Mouse (Mus musculus) spleen, postnatal 10 days (tissue): ENCODE measurements around the gene Aloxe3.
"Not testable (repeated sequence)": the region's sequence is repeated elsewhere in the genome, so short reads cannot be mapped to it uniquely, and the experiment has no call there.

ENCODE experiments used
- DNase-seq, 2 experiments: peaks; one replicate each; pipeline ENCODE4 v3.0.0; 2021 to 2022; ENCODE audit warnings: low spot score in 2 of 2

Aloxe3 gene

GRCm38 (mm10) chr11:69125852-69125918 is at the start of gene Aloxe3:
TSS of gene Aloxe3 (plus strand) at chr11:69125896.
- DNase-seq, result no peak

GRCm38 (mm10) chr11:69076572-69076971 is 49.1 kb upstream of the Aloxe3 start:
- no peak for DNase-seq

- DNase-seq, result no peak
Measured at GRCm38 (mm10) chr11:69077316-69077715, 48.4 kb upstream of the Aloxe3 start.

GRCm38 (mm10) chr11:69078041-69078440 is 47.7 kb upstream of the Aloxe3 start:
- DNase-seq, result no peak

GRCm38 (mm10) chr11:69078805-69079438 is 46.8 kb upstream of the Aloxe3 start:
- peak in 1 of 2 experiments; percentile 45 for DNase-seq

GRCm38 (mm10) chr11:69080102-69080854 is 45.4 kb upstream of the Aloxe3 start:
- DNase-seq, result no peak

GRCm38 (mm10) chr11:69080855-69081222 is 44.9 kb upstream of the Aloxe3 start:
- no peak for DNase-seq

- no peak for DNase-seq
Measured at GRCm38 (mm10) chr11:69081613-69082012, 44.1 kb upstream of the Aloxe3 start.

- no peak for DNase-seq
Measured at GRCm38 (mm10) chr11:69085608-69086007, 40.1 kb upstream of the Aloxe3 start.

- no peak for DNase-seq
Measured at GRCm38 (mm10) chr11:69086390-69086789, 39.3 kb upstream of the Aloxe3 start.

GRCm38 (mm10) chr11:69087082-69087481 is 38.6 kb upstream of the Aloxe3 start:
- DNase-seq, result no peak

GRCm38 (mm10) chr11:69087597-69087996 is 38.1 kb upstream of the Aloxe3 start:
- DNase-seq, result no peak

- peak; percentile 87 to 93 for DNase-seq
Measured at GRCm38 (mm10) chr11:69088103-69088855, 37.4 kb upstream of the Aloxe3 start, which contains the start of gene Vamp2. TSS of gene Vamp2 (plus strand) at chr11:69088490.

GRCm38 (mm10) chr11:69088856-69089615 is 36.7 kb upstream of the Aloxe3 start:
- peak; percentile 65 to 66 for DNase-seq

GRCm38 (mm10) chr11:69089616-69090290 is 35.9 kb upstream of the Aloxe3 start:
- no peak for DNase-seq

GRCm38 (mm10) chr11:69090367-69090766 is 35.3 kb upstream of the Aloxe3 start:
- no peak for DNase-seq

GRCm38 (mm10) chr11:69091566-69092385 is 33.9 kb upstream of the Aloxe3 start:
- DNase-seq, result no peak

GRCm38 (mm10) chr11:69092386-69092751 is 33.3 kb upstream of the Aloxe3 start:
- DNase-seq, result peak; percentile 95

- no peak for DNase-seq
Measured at GRCm38 (mm10) chr11:69092871-69093270, 32.8 kb upstream of the Aloxe3 start.

- not testable (repeated sequence) for DNase-seq
Measured at GRCm38 (mm10) chr11:69093856-69094255, 31.8 kb upstream of the Aloxe3 start.
